Mouse (Mus musculus): ENCODE results near the gene Pecr. TPM values are rescaled to one million over a fixed set of nuclear protein-coding genes. Genes with fewer than 3 reads are reported as not detected.
"Not testable (repeated sequence)": the region's sequence is repeated elsewhere in the genome, so short reads cannot be mapped to it uniquely, and the experiment has no call there.

Pecr gene
- total and polyA plus RNA-seq, 2 experiments from 2014 or later = 0.95 to 31.7 TPM

DNA sequence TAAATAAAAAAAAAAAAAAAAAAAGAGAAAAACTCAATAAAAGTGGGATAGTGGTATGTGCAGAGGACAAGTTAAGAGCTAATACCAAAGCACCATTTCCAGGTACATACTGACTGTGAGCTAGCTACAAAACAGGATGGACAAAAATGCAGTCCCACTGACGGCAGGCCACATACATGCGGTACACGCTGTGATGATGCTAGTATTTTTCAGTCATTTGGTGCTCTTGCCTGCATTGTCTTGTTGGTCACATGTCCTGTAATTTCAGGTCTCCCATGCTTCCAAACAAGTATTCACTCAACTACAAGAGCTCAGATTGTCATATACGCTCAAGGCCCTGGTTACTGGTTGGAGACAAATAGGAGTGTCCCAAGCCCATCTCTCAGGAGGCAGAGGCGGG is 56.6 kb downstream of the Pecr start:
- Histone ChIP-seq H3K4me3 (ENCODE audit: low read depth, low read length) (no peak overlapping the region), H3K36me3 (replicated peaks; ENCODE audit: control insufficient read depth, insufficient read depth, low read length) (no peaks in the 10 kb centered on the region), H3K4me1 (ENCODE audit: control insufficient read depth, insufficient read depth) (no peaks in the 10 kb centered on the region), H3K9ac (replicated peaks; ENCODE audit: low read depth, low read length) (no peak overlapping the region), H3K27me3 (ENCODE audit: control insufficient read depth, insufficient read depth, low read length) (peaks cover 4% of the 10 kb centered on the region), H3K27ac (ENCODE audit: low read depth) (no peak overlapping the region), H3K9me3 (replicated peaks; ENCODE audit: control insufficient read depth, low read length) (no peaks in the 10 kb centered on the region), H3K4me2 (ENCODE audit: low read depth, low read length) (no peak overlapping the region)
- 84% methylated on average over 5 of the region's 5 CpGs for WGBS
- DNase-seq (ENCODE audit: low spot score) = no peak
- no peak for ATAC-seq (ENCODE audit: insufficient read depth, low read depth)
- no peak for TF ChIP-seq EP300 (IDR thresholded peaks at IDR 0.05; ENCODE audit: low read depth)
- TF ChIP-seq CTCF (IDR thresholded peaks at IDR 0.05; ENCODE audit: low read depth) = no peak

DNA sequence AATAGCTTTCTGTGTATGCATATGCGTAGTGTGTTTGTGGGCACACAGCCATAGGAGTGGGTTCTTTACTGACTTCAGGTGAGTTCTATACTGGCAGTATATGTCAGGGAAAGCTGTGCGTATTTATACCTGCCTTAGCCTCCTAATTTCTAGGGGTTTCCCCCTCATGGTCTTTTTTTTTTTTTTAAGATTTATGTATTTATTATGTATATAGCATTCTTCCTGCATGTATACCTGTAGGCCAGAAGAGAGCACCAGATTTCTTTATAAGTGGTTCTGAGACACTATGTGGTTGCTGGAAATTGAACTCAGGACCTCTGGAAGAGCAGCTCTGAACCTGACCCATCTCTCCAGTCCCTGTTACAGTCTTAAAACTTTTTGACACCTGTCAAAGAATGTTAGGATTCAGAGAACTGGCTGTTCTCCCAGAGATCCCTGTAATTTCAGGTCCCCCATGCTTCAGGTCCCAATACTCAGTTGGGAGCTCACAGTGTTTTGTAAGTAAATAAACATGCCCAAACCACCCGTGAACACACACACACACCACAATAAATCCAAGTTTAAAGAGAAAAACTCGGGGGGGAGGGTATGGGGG is 57.1 kb downstream of the Pecr start:
- Histone ChIP-seq H3K4me2 (ENCODE audit: low read depth, low read length) (no peak overlapping the region), H3K9ac (replicated peaks; ENCODE audit: low read depth, low read length) (no peak overlapping the region), H3K27me3 (ENCODE audit: control insufficient read depth, insufficient read depth, low read length) (peaks cover 4% of the 10 kb centered on the region), H3K4me3 (ENCODE audit: low read depth, low read length) (no peak overlapping the region), H3K4me1 (ENCODE audit: control insufficient read depth, insufficient read depth) (no peaks in the 10 kb centered on the region), H3K36me3 (replicated peaks; ENCODE audit: control insufficient read depth, insufficient read depth, low read length) (no peaks in the 10 kb centered on the region), H3K27ac (ENCODE audit: low read depth) (no peak overlapping the region), H3K9me3 (replicated peaks; ENCODE audit: control insufficient read depth, low read length) (no peaks in the 10 kb centered on the region)
- no peak for TF ChIP-seq CTCF (IDR thresholded peaks at IDR 0.05; ENCODE audit: low read depth)
- ATAC-seq (ENCODE audit: insufficient read depth, low read depth) (no peak), DNase-seq (ENCODE audit: low spot score) (no peak)
- 46% methylated on average over 4 of the region's 4 CpGs for WGBS

DNA sequence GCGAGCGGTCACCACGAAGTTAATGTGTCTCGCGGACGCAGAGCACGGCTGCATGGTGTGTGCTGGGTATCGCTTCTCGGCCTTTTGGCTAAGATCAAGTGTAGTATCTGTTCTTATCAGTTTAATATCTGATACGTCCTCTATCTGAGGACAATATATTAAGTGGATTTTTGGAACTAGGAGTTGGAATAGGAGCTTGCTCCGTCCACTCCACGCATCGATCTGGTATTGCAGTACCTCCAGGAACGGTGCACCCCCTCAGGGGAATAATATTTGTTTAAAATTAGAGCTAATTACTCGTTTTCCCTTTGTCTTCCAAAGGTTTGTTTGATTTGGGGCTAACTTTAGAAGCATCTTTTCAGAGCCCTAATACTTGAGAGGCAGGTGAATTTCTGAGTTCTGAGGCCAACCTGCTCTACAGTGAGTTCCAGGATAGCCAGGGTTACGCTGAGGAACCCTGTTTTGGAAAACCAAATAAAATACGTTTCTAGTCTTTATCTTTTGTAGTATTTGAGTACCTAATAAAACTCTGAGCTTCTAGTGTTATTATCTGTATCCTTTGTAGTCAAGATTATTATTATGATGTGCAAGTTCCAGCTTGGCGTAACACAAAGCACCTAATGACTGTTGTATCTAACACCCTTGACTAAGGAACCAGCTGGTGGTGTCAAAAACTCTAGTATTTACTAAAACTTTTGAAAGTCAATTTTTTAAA is 57.8 kb downstream of the Pecr start:
- H3K27ac ChIP-seq (ENCODE audit: low read depth) = 0 out of 2 replicates have a peak overlapping the region, but pooled peaks have one; percentile 20
- H3K27me3 ChIP-seq (ENCODE audit: control insufficient read depth, insufficient read depth, low read length) = peaks cover 4% of the 10 kb centered on the region
- WGBS = 5% methylated on average over 10 of the region's 18 CpGs
- TF ChIP-seq EP300 (IDR thresholded peaks at IDR 0.05; ENCODE audit: low read depth) = 0 out of 2 replicates have a peak, but pooled peaks have one; percentile 23
- no peak for TF ChIP-seq CTCF (IDR thresholded peaks at IDR 0.05; ENCODE audit: low read depth)
- peak overlapping the region; percentile 50 for H3K4me3 ChIP-seq (ENCODE audit: low read depth, low read length)
- no peaks in the 10 kb centered on the region for H3K36me3 ChIP-seq (replicated peaks; ENCODE audit: control insufficient read depth, insufficient read depth, low read length)
- DNase-seq (ENCODE audit: low spot score) (peak; percentile 69), ATAC-seq (ENCODE audit: insufficient read depth, low read depth) (peak; percentile 72)
- H3K9me3 ChIP-seq (replicated peaks; ENCODE audit: control insufficient read depth, low read length) = no peaks in the 10 kb centered on the region
- H3K9ac ChIP-seq (replicated peaks; ENCODE audit: low read depth, low read length) = peak overlapping the region; percentile 74
- H3K4me2 ChIP-seq (ENCODE audit: low read depth, low read length) = peak overlapping the region; percentile 63
- H3K4me1 ChIP-seq (ENCODE audit: control insufficient read depth, insufficient read depth) = no peaks in the 10 kb centered on the region

DNA sequence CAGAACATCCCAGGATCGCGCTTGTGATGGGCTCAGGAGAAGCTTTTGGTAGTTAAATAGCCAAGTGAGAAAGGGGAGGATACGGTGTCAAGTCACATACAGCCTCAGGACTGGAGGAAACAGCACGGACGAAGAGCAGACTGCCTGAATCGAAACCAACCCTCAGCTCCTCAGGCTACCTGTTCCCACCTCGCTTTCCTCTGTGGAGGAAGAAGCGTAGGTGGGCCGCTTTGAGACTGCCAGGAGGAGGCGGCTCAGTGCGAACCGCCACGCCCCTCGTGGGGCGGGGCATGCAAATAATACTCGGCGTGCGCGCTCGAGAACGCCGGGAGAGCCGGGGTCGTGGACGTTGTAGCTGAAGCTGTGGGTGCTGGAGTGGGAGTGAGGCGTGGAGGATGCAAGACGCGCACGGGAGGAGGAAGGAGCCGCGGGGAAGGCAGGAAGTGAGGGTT is 58.4 kb downstream of the Pecr start:
- ATAC-seq (ENCODE audit: insufficient read depth, low read depth) (peak; percentile 84), DNase-seq (ENCODE audit: low spot score) (peak; percentile 65)
- not testable (repeated sequence) for H3K36me3 ChIP-seq (replicated peaks; ENCODE audit: control insufficient read depth, insufficient read depth, low read length); H3K27me3 ChIP-seq (ENCODE audit: control insufficient read depth, insufficient read depth, low read length); H3K9me3 ChIP-seq (replicated peaks; ENCODE audit: control insufficient read depth, low read length); H3K4me1 ChIP-seq (ENCODE audit: control insufficient read depth, insufficient read depth)
- Histone ChIP-seq H3K27ac (ENCODE audit: low read depth) (peak overlapping the region; percentile 46; the same call in 1 of the 2 replicates), H3K4me2 (ENCODE audit: low read depth, low read length) (peak overlapping the region; percentile 63), H3K4me3 (ENCODE audit: low read depth, low read length) (peak overlapping the region; percentile 50), H3K9ac (replicated peaks; ENCODE audit: low read depth, low read length) (peak overlapping the region; percentile 74)
- under 1% methylated on average over 25 of the region's 31 CpGs for WGBS

DNA sequence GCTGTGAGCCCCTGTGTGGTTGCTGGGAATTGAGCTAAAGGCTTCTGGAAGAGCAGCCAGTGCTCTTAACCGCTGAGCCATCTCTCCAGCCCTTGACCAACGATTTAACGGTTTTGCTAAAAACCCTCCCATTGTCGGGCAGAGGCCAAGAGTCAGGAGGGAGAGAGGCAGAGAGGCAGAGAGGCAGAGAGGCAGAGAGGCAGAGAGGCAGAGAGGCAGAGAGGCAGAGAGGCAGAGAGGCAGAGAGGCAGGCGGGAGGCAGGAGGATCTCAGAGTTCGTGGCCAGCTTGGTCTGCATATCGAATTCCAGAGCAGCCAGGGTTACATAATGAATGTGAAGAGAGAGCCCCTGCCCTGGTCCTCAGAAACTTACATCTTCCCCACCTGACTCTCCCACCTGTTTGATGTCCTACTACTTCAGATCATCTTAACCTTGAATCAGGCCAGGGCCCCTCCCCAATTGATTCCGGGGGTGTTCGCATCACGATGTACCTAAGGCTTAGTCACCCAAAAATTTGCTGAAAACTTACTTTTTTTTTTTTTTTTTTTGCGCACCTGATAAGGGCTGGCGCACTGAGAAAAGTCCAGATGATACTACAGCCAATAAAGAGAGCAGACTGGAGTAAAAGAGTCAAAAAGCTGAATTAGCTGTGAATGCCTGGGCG is 58.9 kb downstream of the Pecr start:
- 15% methylated on average over 13 of the region's 13 CpGs for WGBS
- peak overlapping the region; percentile 74; the same call in 1 of the 2 replicates for H3K9ac ChIP-seq (replicated peaks; ENCODE audit: low read depth, low read length)
- no peaks in the 10 kb centered on the region for H3K36me3 ChIP-seq (replicated peaks; ENCODE audit: control insufficient read depth, insufficient read depth, low read length)
- DNase-seq (ENCODE audit: low spot score) = no peak
- H3K4me2 ChIP-seq (ENCODE audit: low read depth, low read length) = peak overlapping the region; percentile 63
- no peak for TF ChIP-seq CTCF (IDR thresholded peaks at IDR 0.05; ENCODE audit: low read depth)
- no peak for TF ChIP-seq EP300 (IDR thresholded peaks at IDR 0.05; ENCODE audit: low read depth)
- H3K27ac ChIP-seq (ENCODE audit: low read depth) = no peak overlapping the region
- H3K4me1 ChIP-seq (ENCODE audit: control insufficient read depth, insufficient read depth) = no peaks in the 10 kb centered on the region
- H3K4me3 ChIP-seq (ENCODE audit: low read depth, low read length) = peak overlapping the region; percentile 50
- H3K9me3 ChIP-seq (replicated peaks; ENCODE audit: control insufficient read depth, low read length) = no peaks in the 10 kb centered on the region
- peaks cover 4% of the 10 kb centered on the region for H3K27me3 ChIP-seq (ENCODE audit: control insufficient read depth, insufficient read depth, low read length)
- no peak for ATAC-seq (ENCODE audit: insufficient read depth, low read depth)
